Mouse (Mus musculus): ENCODE measurements around the gene Ndc1.

DNA sequence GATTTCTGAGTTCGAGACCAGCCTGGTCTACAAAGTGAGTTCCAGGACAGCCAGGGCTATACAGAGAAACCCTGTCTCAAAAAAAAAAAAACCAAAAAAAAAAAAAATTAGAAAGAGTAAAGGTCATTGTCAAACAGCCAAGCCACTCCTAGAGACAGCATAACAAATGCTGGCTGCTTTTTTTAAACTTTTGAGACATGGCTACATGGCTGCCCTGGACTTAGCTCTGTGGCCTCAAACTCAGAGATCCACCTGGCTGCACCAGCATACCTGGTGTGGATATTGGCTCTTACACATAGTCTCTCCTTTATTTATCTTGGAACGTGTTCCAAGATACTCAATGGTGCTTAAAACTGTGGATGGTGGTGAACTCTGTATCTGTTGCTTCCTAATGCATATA lies 20.7 kb downstream of the Ndc1 start:
- TF ChIP-seq CTCF (conservative IDR thresholded peaks at IDR 0.05; ENCODE audit: low read length): no peak
- no peak for TF ChIP-seq POU5F1 (IDR thresholded peaks at IDR 0.05; ENCODE audit: borderline replicate concordance, low read length)
- no peak for TF ChIP-seq NANOG (IDR thresholded peaks at IDR 0.05; ENCODE audit: borderline replicate concordance, low read length)
